Mouse (Mus musculus): ENCODE data around the gene Sema3e.
A peak's percentile ranks its signal among the peaks of the same experiment; 100 is the strongest.

- TF ChIP-seq POLR2A (IDR thresholded peaks at IDR 0.05; ENCODE audit: insufficient read depth, low read depth, low read length) = no peak
- TF ChIP-seq CTCF (IDR thresholded peaks at IDR 0.05) = peak; percentile 80
These were observed 228.3 kb downstream of the Sema3e start for GRCm38 (mm10) chr5:14253328-14253727.
